Mouse (Mus musculus) limb, embryonic 14.5 days (tissue): Measurements from ENCODE around the gene Slc16a14. TPM values are rescaled to one million over a fixed set of nuclear protein-coding genes. Genes with fewer than 3 reads are reported as not detected.

Source experiments
- ATAC-seq: fragments of 200-750 bp; cut with Nextera tagmentation; 2 replicates; pipeline ENCODE4 v1.8.0; 2017; ENCODE audit warnings: low read depth, moderate number of reproducible peaks, moderate TSS enrichment; ENCODE audit not compliant: low FRiP score
- DNase-seq: peaks from one replicate; pipeline ENCODE4 v3.0.0-alpha.2; 2015; ENCODE audit warnings: low spot score
- H3K27ac ChIP-seq: fragments of 300-500 bp; sonication (generic); replicated peaks from 2 replicates; pipeline ENCODE4 v1.5.1; 2014; ENCODE audit warnings: low read depth, mild to moderate bottlenecking, low read length, moderate library complexity, mixed read lengths
- H3K27me3 ChIP-seq: fragments of 300-500 bp; sonication (generic); 2 replicates; pipeline ENCODE4 v1.6.1; 2014; ENCODE audit warnings: low read length, mixed read lengths; ENCODE audit not compliant: control insufficient read depth, insufficient read depth
- H3K36me3 ChIP-seq: fragments of 300-500 bp; sonication (generic); 2 replicates; pipeline ENCODE4 v1.6.1; 2014; ENCODE audit warnings: mild to moderate bottlenecking, low read length, moderate library complexity, mixed read lengths; ENCODE audit not compliant: control insufficient read depth, insufficient read depth
- H3K4me1 ChIP-seq: fragments of 300-500 bp; sonication (generic); 2 replicates; pipeline ENCODE4 v1.6.1; 2014; ENCODE audit warnings: antibody characterized with exemption, low read length, mixed read lengths; ENCODE audit not compliant: control insufficient read depth, insufficient read depth
- H3K4me2 ChIP-seq: fragments of 300-500 bp; sonication (generic); replicated peaks from 2 replicates; pipeline ENCODE4 v1.6.1; 2014; ENCODE audit warnings: low read depth, mild to moderate bottlenecking, low read length, moderate library complexity; ENCODE audit not compliant: severe bottlenecking
- H3K4me3 ChIP-seq: fragments of 300-500 bp; sonication (generic); replicated peaks from 2 replicates; pipeline ENCODE4 v1.5.1; 2014; ENCODE audit warnings: low read length
- H3K9ac ChIP-seq: fragments of 300-500 bp; sonication (generic); 2 replicates; pipeline ENCODE4 v1.6.1; 2014; ENCODE audit warnings: mild to moderate bottlenecking, low read depth, low read length, moderate library complexity; ENCODE audit not compliant: severe bottlenecking
- H3K9me3 ChIP-seq: fragments of 300-500 bp; sonication (generic); 2 replicates; pipeline ENCODE4 v1.6.1; 2016; ENCODE audit warnings: low read length; ENCODE audit not compliant: control insufficient read depth
- POLR2A ChIP-seq: fragments of 200-500 bp; IDR thresholded peaks from 2 replicates; pipeline ENCODE4 v1.8.0; 2012; ENCODE audit warnings: inconsistent platforms, mild to moderate bottlenecking, moderate library complexity, borderline replicate concordance; ENCODE audit not compliant: insufficient read depth, insufficient read length; ENCODE audit errors: extremely low read depth
- WGBS: fragments of 180-500 bp; shearing (Covaris S2); extraction: QIAGEN DNeasy Blood & Tissue Kit; methylation state at CpG from one replicate; pipeline ENCODE4 v1.1.7; 2014; 5-methylcytosine and 5-hydroxymethylcytosine counted together
- polyA plus RNA-seq, 2 experiments: library from polyadenylated mRNA; depleted of rRNA in 1 of 2; stranded (reverse) in 1 of 2; unstranded in 1 of 2; fragments of >200 nt; fragmentation: Nextera tagmentation in 1 of 2; extraction: Ambion mirVana in 1 of 2; gene quantifications; 2 replicates each; pipeline versions ENCODE4 v1.2.1 to v1.2.3; 2012 to 2014

Slc16a14 gene
- polyA plus RNA-seq, 2 experiments = 0.15 to 0.18 TPM

- DNase-seq = no peak
- no peak overlapping the region for H3K9ac ChIP-seq
- no peak overlapping the region for H3K27ac ChIP-seq
- 57% methylated on average over 4 of the region's 4 CpGs for WGBS
- TF ChIP-seq POLR2A = no peak
- no peak for ATAC-seq
- no peaks in the 10 kb centered on the region for H3K36me3 ChIP-seq
- no peak overlapping the region for H3K4me3 ChIP-seq
- H3K4me1 ChIP-seq = no peaks in the 10 kb centered on the region
- H3K27me3 ChIP-seq = no peaks in the 10 kb centered on the region
- H3K4me2 ChIP-seq = no peak overlapping the region
- no peaks in the 10 kb centered on the region for H3K9me3 ChIP-seq
Measured at GRCm38 (mm10) chr1:84872939-84873338, 62.0 kb downstream of the Slc16a14 start.

- DNase-seq (no peak), ATAC-seq (no peak)
- 25% methylated on average over 3 of the region's 3 CpGs for WGBS
- Histone ChIP-seq H3K4me2 (no peak overlapping the region), H3K9me3 (no peaks in the 10 kb centered on the region), H3K27me3 (no peaks in the 10 kb centered on the region), H3K4me3 (no peak overlapping the region), H3K36me3 (no peaks in the 10 kb centered on the region), H3K27ac (no peak overlapping the region), H3K4me1 (no peaks in the 10 kb centered on the region), H3K9ac (no peak overlapping the region)
- TF ChIP-seq POLR2A = no peak
Measured at GRCm38 (mm10) chr1:84872105-84872504, 62.8 kb downstream of the Slc16a14 start.

- no peak overlapping the region for H3K9ac ChIP-seq
- no peak for TF ChIP-seq POLR2A
- DNase-seq = no peak
- H3K4me3 ChIP-seq = no peak overlapping the region
- no peak overlapping the region for H3K27ac ChIP-seq
- no peak overlapping the region for H3K4me2 ChIP-seq
- no peak for ATAC-seq
- H3K9me3 ChIP-seq = no peaks in the 10 kb centered on the region
- H3K4me1 ChIP-seq = no peaks in the 10 kb centered on the region
- H3K27me3 ChIP-seq = no peaks in the 10 kb centered on the region
- 50% methylated on average over 6 of the region's 6 CpGs for WGBS
- H3K36me3 ChIP-seq = no peaks in the 10 kb centered on the region
Measured at GRCm38 (mm10) chr1:84871131-84871530, 63.8 kb downstream of the Slc16a14 start.

- Histone ChIP-seq H3K36me3 (no peaks in the 10 kb centered on the region), H3K27ac (no peak overlapping the region), H3K4me1 (no peaks in the 10 kb centered on the region), H3K9ac (no peak overlapping the region), H3K27me3 (no peaks in the 10 kb centered on the region), H3K4me2 (no peak overlapping the region), H3K4me3 (no peak overlapping the region), H3K9me3 (no peaks in the 10 kb centered on the region)
- ATAC-seq (no peak), DNase-seq (no peak)
- WGBS = 50% methylated on average over 7 of the region's 7 CpGs
- TF ChIP-seq POLR2A = no peak
Measured at GRCm38 (mm10) chr1:84869498-84869897, 65.4 kb downstream of the Slc16a14 start.

- 53% methylated on average over 4 of the region's 4 CpGs for WGBS
- DNase-seq (no peak), ATAC-seq (no peak)
- H3K27ac ChIP-seq = no peak overlapping the region
- no peaks in the 10 kb centered on the region for H3K27me3 ChIP-seq
- no peak overlapping the region for H3K4me3 ChIP-seq
- TF ChIP-seq POLR2A = no peak
- no peaks in the 10 kb centered on the region for H3K4me1 ChIP-seq
- H3K9me3 ChIP-seq = no peaks in the 10 kb centered on the region
- H3K4me2 ChIP-seq = no peak overlapping the region
- H3K9ac ChIP-seq = no peak overlapping the region
- H3K36me3 ChIP-seq = no peaks in the 10 kb centered on the region
Measured at GRCm38 (mm10) chr1:84868841-84869240, 66.1 kb downstream of the Slc16a14 start.

- Histone ChIP-seq H3K36me3 (no peaks in the 10 kb centered on the region), H3K9me3 (no peaks in the 10 kb centered on the region)
- TF ChIP-seq POLR2A = no peak
Measured at GRCm38 (mm10) chr1:84868311-84868710, 66.6 kb downstream of the Slc16a14 start.

More at GRCm38 (mm10) chr1:84868311-84868710, 66.6 kb downstream of the Slc16a14 start:
- Histone ChIP-seq H3K4me2 (no peak overlapping the region), H3K27ac (no peak overlapping the region), H3K27me3 (no peaks in the 10 kb centered on the region), H3K4me3 (no peak overlapping the region), H3K4me1 (no peaks in the 10 kb centered on the region), H3K9ac (no peak overlapping the region)
- DNase-seq (no peak), ATAC-seq (no peak)
